Mouse (Mus musculus): Measurements from ENCODE around the gene Hif1an.

The Hif1an gene

GRCm38 (mm10) chr19:44567763-44568162 is 5.1 kb downstream of the Hif1an start:
- DNase-seq: no peak

- no peak for DNase-seq
Observed at GRCm38 (mm10) chr19:44576275-44576674, 13.6 kb downstream of the Hif1an start.

- DNase-seq: no peak
Observed at GRCm38 (mm10) chr19:44578038-44578437, 15.4 kb downstream of the Hif1an start.

- no peak for DNase-seq
Observed at GRCm38 (mm10) chr19:44582103-44582502, 19.5 kb downstream of the Hif1an start.

GRCm38 (mm10) chr19:44582638-44583309 is 20.1 kb downstream of the Hif1an start:
- peak; percentile 96 for DNase-seq

GRCm38 (mm10) chr19:44588036-44588435 is 25.4 kb downstream of the Hif1an start:
- no peak for DNase-seq

- no peak for DNase-seq
Observed at GRCm38 (mm10) chr19:44589591-44590223, 27.1 kb downstream of the Hif1an start.

GRCm38 (mm10) chr19:44590992-44591391 is 28.3 kb downstream of the Hif1an start:
- DNase-seq: peak; percentile 36 to 43

- peak in 1 of 2 experiments; percentile 19 for DNase-seq
Observed at GRCm38 (mm10) chr19:44591638-44592037, 29.0 kb downstream of the Hif1an start.

- DNase-seq: no peak
Observed at GRCm38 (mm10) chr19:44594180-44594579, 31.5 kb downstream of the Hif1an start.

GRCm38 (mm10) chr19:44618166-44618565 is 55.5 kb downstream of the Hif1an start:
- no peak for DNase-seq
